Mouse (Mus musculus) G1E (cell line): Measurements from ENCODE around the gene Il12rb1.

Source experiments
- GATA1 ChIP-seq: IDR thresholded peaks from 2 replicates; pipeline ENCODE4 v1.6.1; 2012; ENCODE audit warnings: borderline replicate concordance, low read length, inconsistent platforms, mixed read lengths
- POLR2AphosphoS5 ChIP-seq: IDR thresholded peaks from 2 replicates; pipeline ENCODE4 v1.6.1; 2012; ENCODE audit warnings: low read depth, low read length, inconsistent platforms; ENCODE audit not compliant: insufficient replicate concordance
- TAL1 ChIP-seq: conservative IDR thresholded peaks from 2 replicates; pipeline ENCODE4 v1.6.1; 2012; ENCODE audit warnings: low read depth, low read length, inconsistent platforms, mixed read lengths

GRCm38 (mm10) chr8:70845108-70845507 is 36.9 kb downstream of the Il12rb1 start:
- no peak for TF ChIP-seq GATA1
- TF ChIP-seq TAL1: no peak
- no peak for TF ChIP-seq POLR2AphosphoS5
